Mouse (Mus musculus) myocyte (in vitro differentiated cells): Measurements from ENCODE around the gene Fam198a. TPM values are rescaled to one million over a fixed set of nuclear protein-coding genes. Genes with fewer than 3 reads are reported as not detected.

Experiments used
- H3K27me3 ChIP-seq: one replicate; pipeline ENCODE4 v1.6.1; 2011; ENCODE audit not compliant: control insufficient read depth, insufficient read depth, insufficient read length
- H3K36me3 ChIP-seq: one replicate; pipeline ENCODE4 v1.6.1; 2011; ENCODE audit not compliant: control insufficient read depth, insufficient read depth
- H3K4me2 ChIP-seq: one replicate; pipeline ENCODE4 v1.6.1; 2011; ENCODE audit warnings: low read depth, control low read depth
- H3K4me3 ChIP-seq: one replicate; pipeline ENCODE4 v1.5.1; 2011; ENCODE audit warnings: mild to moderate bottlenecking, control low read depth, moderate library complexity
- H3K79me2 ChIP-seq: one replicate; pipeline ENCODE4 v1.6.1; 2011; ENCODE audit not compliant: control insufficient read depth, insufficient read depth
- H3ac ChIP-seq: one replicate; pipeline ENCODE4 v1.6.1; 2011; ENCODE audit not compliant: control insufficient read depth, insufficient read length
- CEBPB ChIP-seq: IDR thresholded peaks from 2 replicates; pipeline ENCODE4 v1.6.1; 2011; ENCODE audit warnings: mild to moderate bottlenecking, moderate library complexity; ENCODE audit not compliant: poor library complexity, insufficient read depth, severe bottlenecking
- E2F4 ChIP-seq: IDR thresholded peaks from one replicate; pipeline ENCODE4 v1.6.1; 2011; ENCODE audit warnings: mild to moderate bottlenecking, control low read depth, moderate library complexity; ENCODE audit not compliant: insufficient read depth
- MAX ChIP-seq: IDR thresholded peaks from one replicate; pipeline ENCODE4 v1.6.1; 2011; ENCODE audit warnings: low read depth, mild to moderate bottlenecking, control low read depth
- MYOD1 ChIP-seq, 3 experiments: IDR thresholded peaks; one replicate each; pipeline ENCODE4 v1.6.1; 2011; ENCODE audit warnings: control low read depth in 2 of 3, low read depth in 2 of 3, mild to moderate bottlenecking in 2 of 3, moderate library complexity in 1 of 3; ENCODE audit not compliant: insufficient read length in 2 of 3, control insufficient read depth in 1 of 3
- MYOG ChIP-seq, 3 experiments: IDR thresholded peaks; one replicate each; pipeline ENCODE4 v1.6.1; 2011; ENCODE audit warnings: control low read depth in 2 of 3, low read depth in 2 of 3, mild to moderate bottlenecking in 2 of 3; ENCODE audit not compliant: insufficient read length in 2 of 3, control insufficient read depth in 1 of 3, insufficient read depth in 1 of 3
- POLR2A ChIP-seq: IDR thresholded peaks from one replicate; pipeline ENCODE4 v1.6.1; 2011; ENCODE audit warnings: low read depth, mild to moderate bottlenecking, control low read depth, moderate library complexity; ENCODE audit not compliant: insufficient read length
- POLR2AphosphoS2 ChIP-seq: IDR thresholded peaks from one replicate; pipeline ENCODE4 v1.6.1; 2011; ENCODE audit warnings: low read depth, control low read depth; ENCODE audit not compliant: insufficient read length
- REST ChIP-seq: IDR thresholded peaks from one replicate; pipeline ENCODE4 v1.6.1; 2011; ENCODE audit warnings: mild to moderate bottlenecking, control low read depth, moderate library complexity; ENCODE audit not compliant: insufficient read depth, insufficient read length
- SRF ChIP-seq: IDR thresholded peaks from one replicate; pipeline ENCODE4 v1.6.1; 2011; ENCODE audit warnings: low read depth; ENCODE audit not compliant: control insufficient read depth, insufficient read length
- TCF12 ChIP-seq: IDR thresholded peaks from one replicate; pipeline ENCODE4 v1.6.1; 2011; ENCODE audit warnings: mild to moderate bottlenecking, control low read depth; ENCODE audit not compliant: poor library complexity, insufficient read depth, severe bottlenecking
- TCF3 ChIP-seq: IDR thresholded peaks from one replicate; pipeline ENCODE4 v1.6.1; 2011; ENCODE audit warnings: low read depth, control low read depth; ENCODE audit not compliant: insufficient read length
- USF1 ChIP-seq: IDR thresholded peaks from one replicate; pipeline ENCODE4 v1.6.1; 2011; ENCODE audit warnings: low read depth, mild to moderate bottlenecking, control low read depth, moderate library complexity
- polyA plus RNA-seq: library from polyadenylated mRNA; unstranded; fragments of >200 nt; fragmentation: generic; extraction: Trizol; gene quantifications from one replicate; pipeline ENCODE4 v1.2.1, GENCODE M21; 2012; ENCODE audit warnings: missing spikeins

Fam198a gene
- polyA plus RNA-seq, 1 experiment = 0.02 TPM

DNA sequence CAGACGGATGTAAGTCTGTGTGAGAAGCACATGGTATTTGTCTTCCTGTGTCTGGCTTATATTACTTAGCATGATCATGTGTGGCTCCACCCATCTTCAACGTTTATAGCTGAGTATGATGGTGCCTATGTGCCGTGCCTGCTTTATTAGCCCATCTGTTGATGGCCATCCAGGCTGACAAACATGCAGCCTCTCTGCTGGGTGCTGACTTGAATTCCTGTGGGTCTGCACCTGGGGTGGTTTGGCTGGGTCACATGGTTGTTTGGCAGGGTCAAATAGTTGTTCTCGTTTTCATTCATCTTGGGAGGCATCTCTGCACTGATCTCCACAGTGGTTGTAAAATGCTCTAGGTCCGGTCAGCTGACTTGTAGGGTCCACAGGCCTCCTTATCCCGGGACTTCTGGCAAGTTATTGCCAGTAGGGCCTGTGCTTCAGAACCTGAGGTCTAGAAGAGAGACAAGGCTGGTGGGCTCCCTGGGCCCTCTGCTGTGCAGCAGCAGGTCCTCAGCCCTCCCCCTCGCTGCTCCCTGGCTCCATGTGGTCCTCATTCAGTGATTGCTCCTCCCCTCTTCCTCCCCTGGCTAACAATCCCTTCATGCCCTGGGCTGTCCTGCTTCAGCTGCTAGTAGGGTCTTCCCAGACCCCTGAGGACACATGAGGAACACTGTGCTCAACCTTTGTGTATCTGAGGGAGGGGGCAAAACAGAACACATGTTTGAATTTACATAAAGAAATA lies 75.2 kb downstream of the Fam198a start:
- no peak overlapping the region for H3K4me2 ChIP-seq
- H3K27me3 ChIP-seq = peaks cover 7% of the 10 kb centered on the region
- H3K36me3 ChIP-seq = no peaks in the 10 kb centered on the region
- no peaks in the 10 kb centered on the region for H3K79me2 ChIP-seq
- TF ChIP-seq MYOG (IDR thresholded peaks at IDR 0.05; ENCODE audit: control insufficient read depth in 1 of 3, insufficient read depth in 1 of 3, insufficient read length in 2 of 3, low read depth in 2 of 3) (peak in 2 of 3 experiments; percentile 22 to 69), E2F4 (no peak), MYOD1 (IDR thresholded peaks at IDR 0.05; ENCODE audit: control insufficient read depth in 1 of 3, insufficient read length in 2 of 3, low read depth in 2 of 3) (peak in 2 of 3 experiments; percentile 57 to 70), POLR2AphosphoS2 (no peak), SRF (no peak), USF1 (peak; percentile 65)
- no peak overlapping the region for H3ac ChIP-seq
- H3K4me3 ChIP-seq = no peak overlapping the region

GRCm38 (mm10) chr9:122027081-122027913 lies 76.5 kb downstream of the Fam198a start:
- Histone ChIP-seq H3K4me2 (no peak overlapping the region), H3K4me3 (no peak overlapping the region), H3ac (no peak overlapping the region), H3K79me2 (no peaks in the 10 kb centered on the region), H3K27me3 (peaks cover 7% of the 10 kb centered on the region), H3K36me3 (no peaks in the 10 kb centered on the region)
- TF ChIP-seq REST (no peak), USF1 (no peak), TCF12 (no peak), MYOD1 (IDR thresholded peaks at IDR 0.05; ENCODE audit: control insufficient read depth in 1 of 3, insufficient read length in 2 of 3, low read depth in 2 of 3) (no peak), POLR2A (no peak), MYOG (IDR thresholded peaks at IDR 0.05; ENCODE audit: control insufficient read depth in 1 of 3, insufficient read depth in 1 of 3, insufficient read length in 2 of 3, low read depth in 2 of 3) (no peak), CEBPB (no peak), MAX (no peak)

- Histone ChIP-seq H3ac (no peak overlapping the region), H3K79me2 (no peaks in the 10 kb centered on the region), H3K36me3 (no peaks in the 10 kb centered on the region), H3K4me2 (no peak overlapping the region), H3K27me3 (peaks cover 7% of the 10 kb centered on the region), H3K4me3 (no peak overlapping the region)
- TF ChIP-seq CEBPB (no peak), USF1 (no peak), E2F4 (no peak), POLR2AphosphoS2 (no peak), SRF (no peak), TCF12 (no peak), REST (no peak)
Observed at GRCm38 (mm10) chr9:122027914-122028745, 77.3 kb downstream of the Fam198a start.

- Histone ChIP-seq H3K4me3 (no peak overlapping the region), H3K36me3 (no peaks in the 10 kb centered on the region), H3K79me2 (no peaks in the 10 kb centered on the region), H3ac (no peak overlapping the region), H3K27me3 (peaks cover 10% of the 10 kb centered on the region), H3K4me2 (no peak overlapping the region)
- TF ChIP-seq CEBPB (no peak), SRF (no peak), TCF3 (no peak), MYOG (IDR thresholded peaks at IDR 0.05; ENCODE audit: control insufficient read depth in 1 of 3, insufficient read depth in 1 of 3, insufficient read length in 2 of 3, low read depth in 2 of 3) (no peak), TCF12 (no peak), MAX (no peak), POLR2A (no peak), MYOD1 (IDR thresholded peaks at IDR 0.05; ENCODE audit: control insufficient read depth in 1 of 3, insufficient read length in 2 of 3, low read depth in 2 of 3) (no peak), REST (no peak), E2F4 (no peak), POLR2AphosphoS2 (no peak), USF1 (no peak)
Observed at GRCm38 (mm10) chr9:122029765-122030164, 79.0 kb downstream of the Fam198a start.

Other genes with a start within 250 kb of the Fam198a start
- gene Sec22c, start 245.5 kb upstream of the Fam198a start, polyA plus RNA-seq = 6.2 TPM
- 81.5 TPM for gene Ss18l2, start 240.7 kb upstream of the Fam198a start, polyA plus RNA-seq
- 9.0 TPM for gene Nktr, start 231.8 kb upstream of the Fam198a start, polyA plus RNA-seq
- 47.0 TPM for gene Zfp651, start 191.7 kb upstream of the Fam198a start, polyA plus RNA-seq
- gene Klhl40, start 173.4 kb upstream of the Fam198a start, polyA plus RNA-seq = 70.4 TPM
- 1.9 TPM for gene Hhatl, start 158.5 kb upstream of the Fam198a start, polyA plus RNA-seq
- 0.01 TPM for gene Ccdc13, start 111.5 kb upstream of the Fam198a start, polyA plus RNA-seq
- gene Higd1a, start 92.6 kb upstream of the Fam198a start, polyA plus RNA-seq = 115 TPM
- 0.01 TPM for gene Ackr2, start 52.6 kb upstream of the Fam198a start, polyA plus RNA-seq
- not detected for gene Cyp8b1, start 34.7 kb upstream of the Fam198a start, polyA plus RNA-seq
- gene Pomgnt2, start 46.1 kb downstream of the Fam198a start, polyA plus RNA-seq = 2.2 TPM
- gene Snrk, start 166.3 kb downstream of the Fam198a start, polyA plus RNA-seq = 9.9 TPM